Mouse (Mus musculus): Measurements from ENCODE around the gene Dusp22. TPM values are rescaled to one million over a fixed set of nuclear protein-coding genes. Genes with fewer than 3 reads are reported as not detected.

The Dusp22 gene
- polyA plus RNA-seq, 1 experiment from 2014 or later: 16.2 TPM

DNA sequence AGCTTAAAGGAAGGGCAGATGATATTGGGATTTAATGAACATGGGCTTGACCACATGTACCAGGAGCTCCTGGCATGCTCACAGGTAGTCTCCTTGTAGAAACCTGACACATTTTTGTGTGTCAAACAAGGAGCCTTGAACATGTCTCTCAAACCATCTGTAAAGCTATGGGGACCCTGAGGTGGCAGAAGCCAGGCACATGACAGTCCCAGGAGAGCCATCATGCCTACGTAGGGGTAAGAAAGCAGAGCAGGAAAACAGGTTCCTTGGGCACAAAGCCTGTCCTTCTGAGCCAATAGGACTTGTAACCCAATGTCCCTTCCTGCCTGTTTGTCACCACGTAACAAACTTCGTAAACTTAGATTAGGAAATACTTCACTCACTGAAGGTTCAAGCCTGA is 51.9 kb downstream of the Dusp22 start:
- WGBS: 88% methylated on average over 3 of the region's 3 CpGs
- Histone ChIP-seq H3K36me3 (no peaks in the 10 kb centered on the region), H3K4me3 (no peak overlapping the region), H3K27me3 (ENCODE audit: low read depth, poor library complexity, severe bottlenecking) (no peaks in the 10 kb centered on the region), H3K27ac (replicated peaks) (no peak overlapping the region), H3K9me3 (replicated peaks) (no peaks in the 10 kb centered on the region), H3K4me1 (no peaks in the 10 kb centered on the region)
- no peak for DNase-seq (ENCODE audit: low spot score)

DNA sequence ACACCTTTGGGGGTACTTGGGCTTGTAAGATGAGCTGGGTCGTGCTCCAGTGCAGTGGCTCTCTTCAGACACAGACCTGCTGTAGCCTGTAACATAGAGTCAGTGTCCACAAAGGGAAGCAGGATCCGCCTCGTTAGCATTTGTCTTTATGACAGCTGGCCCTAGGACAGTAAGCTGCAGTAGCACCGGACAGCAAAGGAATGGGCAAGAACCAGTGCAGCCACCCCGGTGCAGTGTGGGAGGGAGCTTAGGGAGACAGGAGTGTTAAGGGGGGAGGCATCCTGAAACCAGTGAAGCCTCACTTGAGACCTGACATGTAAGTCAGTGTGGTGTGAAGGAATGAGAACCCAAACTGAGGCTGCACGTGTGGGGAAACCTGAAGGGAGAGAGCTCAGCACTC is 52.5 kb downstream of the Dusp22 start:
- Histone ChIP-seq H3K36me3 (no peaks in the 10 kb centered on the region), H3K4me1 (no peaks in the 10 kb centered on the region), H3K27ac (replicated peaks) (no peak overlapping the region), H3K9me3 (replicated peaks) (no peaks in the 10 kb centered on the region), H3K27me3 (ENCODE audit: low read depth, poor library complexity, severe bottlenecking) (no peaks in the 10 kb centered on the region), H3K4me3 (no peak overlapping the region)
- 85% methylated on average over 6 of the region's 6 CpGs for WGBS
- DNase-seq (ENCODE audit: low spot score): no peak

DNA sequence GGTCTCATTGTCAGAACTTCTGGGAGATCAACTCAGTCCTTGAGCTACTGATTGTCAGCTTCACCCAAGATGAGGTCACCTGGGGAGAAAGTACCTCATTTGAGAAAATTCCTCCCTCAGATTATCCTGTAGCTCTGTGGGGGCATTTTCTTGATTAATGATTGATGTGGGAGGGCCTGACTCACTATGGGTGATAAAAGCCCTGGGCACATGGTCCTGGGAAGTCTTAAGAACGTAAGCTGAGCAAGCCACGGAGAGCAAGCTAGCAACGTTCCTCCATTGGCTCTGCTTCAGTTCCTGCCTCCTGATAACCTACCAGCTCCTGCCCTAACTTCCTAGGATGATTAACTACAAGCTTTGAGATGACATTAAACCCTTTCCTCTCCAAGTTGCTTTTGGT is 53.8 kb downstream of the Dusp22 start:
- no peak overlapping the region for H3K4me3 ChIP-seq
- no peak overlapping the region for H3K27ac ChIP-seq (replicated peaks)
- no peaks in the 10 kb centered on the region for H3K9me3 ChIP-seq (replicated peaks)
- H3K4me1 ChIP-seq: no peaks in the 10 kb centered on the region
- no peaks in the 10 kb centered on the region for H3K36me3 ChIP-seq
- DNase-seq (ENCODE audit: low spot score): no peak
- 90% methylated on average over 3 of the region's 3 CpGs for WGBS
- H3K27me3 ChIP-seq (ENCODE audit: low read depth, poor library complexity, severe bottlenecking): no peaks in the 10 kb centered on the region

DNA sequence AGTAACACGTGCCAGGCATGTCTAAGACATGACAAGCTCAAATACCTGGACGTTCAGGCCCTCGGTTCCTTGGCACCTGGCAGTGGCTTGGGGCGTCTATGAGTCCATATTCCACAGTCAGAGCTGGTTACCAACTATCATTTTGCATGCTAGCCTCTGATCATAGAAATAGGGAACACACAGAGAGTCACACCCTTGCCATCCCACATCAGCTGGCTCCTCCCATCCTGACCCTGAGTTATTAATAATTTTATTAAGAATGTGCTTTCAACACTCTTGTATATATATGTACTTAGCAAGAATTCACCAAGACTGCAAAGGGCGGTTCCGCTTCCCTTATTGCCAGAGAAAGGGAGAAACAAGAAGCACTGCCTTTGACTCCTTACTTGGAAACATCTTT is 54.8 kb downstream of the Dusp22 start:
- WGBS: 91% methylated on average over 6 of the region's 6 CpGs
- H3K4me3 ChIP-seq: no peak overlapping the region
- no peaks in the 10 kb centered on the region for H3K4me1 ChIP-seq
- no peaks in the 10 kb centered on the region for H3K36me3 ChIP-seq
- DNase-seq (ENCODE audit: low spot score): no peak
- no peaks in the 10 kb centered on the region for H3K9me3 ChIP-seq (replicated peaks)
- no peaks in the 10 kb centered on the region for H3K27me3 ChIP-seq (ENCODE audit: low read depth, poor library complexity, severe bottlenecking)
- H3K27ac ChIP-seq (replicated peaks): no peak overlapping the region

DNA sequence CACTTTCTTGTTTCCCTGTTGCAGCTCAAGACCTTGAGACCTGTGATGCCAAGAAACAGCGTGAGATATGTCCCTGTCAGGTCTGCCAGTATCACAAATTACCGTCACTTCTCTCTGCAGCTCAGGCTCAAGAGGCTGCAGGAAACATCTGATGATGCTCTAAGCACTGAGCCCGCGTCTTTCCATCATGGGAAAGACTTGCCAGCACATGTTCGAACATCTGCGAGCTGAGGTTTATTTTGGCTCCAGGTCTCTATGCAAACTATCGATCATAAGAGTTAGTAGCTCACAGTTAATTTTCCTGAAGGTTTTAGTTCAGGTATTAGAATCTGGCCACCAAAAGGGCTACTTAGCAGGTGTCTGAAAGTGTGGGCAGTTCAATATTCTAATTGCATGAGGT is 55.3 kb downstream of the Dusp22 start:
- 96% methylated on average over 7 of the region's 7 CpGs for WGBS
- no peak for DNase-seq (ENCODE audit: low spot score)
- H3K27ac ChIP-seq (replicated peaks): no peak overlapping the region
- no peak overlapping the region for H3K4me3 ChIP-seq
- H3K9me3 ChIP-seq (replicated peaks): no peaks in the 10 kb centered on the region
- no peaks in the 10 kb centered on the region for H3K27me3 ChIP-seq (ENCODE audit: low read depth, poor library complexity, severe bottlenecking)
- no peaks in the 10 kb centered on the region for H3K4me1 ChIP-seq
- no peaks in the 10 kb centered on the region for H3K36me3 ChIP-seq

DNA sequence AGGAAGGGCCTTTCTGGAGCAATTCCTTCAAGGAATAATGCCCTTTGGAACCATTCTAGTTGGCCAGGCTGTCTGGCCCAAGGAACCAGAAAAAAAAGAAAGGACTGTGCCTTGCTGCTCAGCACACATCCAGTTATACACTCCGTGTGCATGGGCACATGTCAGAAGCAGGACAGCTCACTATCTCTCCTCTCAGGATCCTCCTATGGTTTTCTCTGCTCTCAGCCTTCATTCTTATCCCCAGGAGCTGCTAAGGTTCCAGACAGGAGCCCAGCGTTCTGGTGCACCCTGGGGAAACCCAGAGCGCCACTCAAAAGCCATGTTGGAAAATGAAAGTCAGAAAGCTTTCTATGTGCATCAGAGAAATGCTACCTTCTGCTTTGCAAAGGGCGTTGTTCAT is 55.8 kb downstream of the Dusp22 start:
- H3K27ac ChIP-seq (replicated peaks): no peak overlapping the region
- no peaks in the 10 kb centered on the region for H3K36me3 ChIP-seq
- H3K9me3 ChIP-seq (replicated peaks): no peaks in the 10 kb centered on the region
- no peaks in the 10 kb centered on the region for H3K4me1 ChIP-seq
- H3K4me3 ChIP-seq: no peak overlapping the region
- no peaks in the 10 kb centered on the region for H3K27me3 ChIP-seq (ENCODE audit: low read depth, poor library complexity, severe bottlenecking)
- 86% methylated on average over 4 of the region's 4 CpGs for WGBS
- no peak for DNase-seq (ENCODE audit: low spot score)

DNA sequence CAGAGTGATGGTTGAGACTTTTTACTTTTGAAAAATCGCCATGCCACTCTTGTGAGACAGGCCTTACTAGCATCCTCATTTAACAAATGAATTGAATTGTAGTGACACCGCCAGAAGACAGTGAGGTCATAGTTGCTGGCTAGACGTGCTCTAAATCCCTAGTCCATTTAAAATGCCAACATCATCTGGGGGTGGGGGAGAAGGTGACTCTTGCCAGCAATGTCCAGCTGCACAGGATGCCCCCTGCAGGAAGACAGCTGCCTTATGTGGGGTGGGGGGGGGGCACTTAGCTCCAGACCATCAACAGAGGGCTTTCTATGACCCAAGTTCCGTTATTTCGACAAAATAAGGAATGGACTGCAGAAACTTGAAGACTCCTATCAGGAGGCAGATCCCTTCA is 56.8 kb downstream of the Dusp22 start:
- 77% methylated on average over 5 of the region's 5 CpGs for whole genome bisulfite sequencing
- Histone ChIP-seq H3K4me1 (peaks cover under 1% of the 10 kb centered on the region; the same call in 1 of the 2 replicates), H3K27me3 (ENCODE audit: low read depth, poor library complexity, severe bottlenecking) (no peaks in the 10 kb centered on the region)

DNA sequence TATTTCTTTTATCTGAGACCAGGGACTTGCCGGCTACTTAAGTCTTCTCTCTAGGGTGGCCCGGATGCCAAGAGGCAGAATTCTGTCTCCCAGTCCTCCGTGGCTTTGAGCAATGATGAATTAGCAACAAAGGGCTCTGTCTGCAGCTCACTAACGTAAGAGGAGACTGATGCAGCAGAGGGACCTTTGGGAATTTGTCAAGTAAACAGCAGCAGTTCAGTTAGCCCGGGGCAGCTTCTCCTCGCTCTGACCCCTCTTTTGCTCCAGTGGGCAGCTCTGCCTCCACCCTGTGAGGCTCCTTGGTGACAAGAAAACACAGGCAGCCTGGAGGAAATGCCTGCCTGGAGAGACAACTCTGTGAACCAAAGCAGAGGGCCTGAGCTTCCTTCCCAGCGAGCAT is 62.8 kb downstream of the Dusp22 start:
- H3K36me3 ChIP-seq: no peaks in the 10 kb centered on the region
- no peak overlapping the region; the same call in 1 of the 2 replicates for H3K4me3 ChIP-seq
- H3K27ac ChIP-seq (replicated peaks): peak overlapping the region; percentile 55
- WGBS: 11% methylated on average over 7 of the region's 7 CpGs
- DNase-seq (ENCODE audit: low spot score): peak; percentile 39
- no peaks in the 10 kb centered on the region for H3K9me3 ChIP-seq (replicated peaks)
- H3K27me3 ChIP-seq (ENCODE audit: low read depth, poor library complexity, severe bottlenecking): no peaks in the 10 kb centered on the region
- peaks cover 33% of the 10 kb centered on the region for H3K4me1 ChIP-seq

More for the DNA sequence above, 56.8 kb downstream of the Dusp22 start:
- Histone ChIP-seq H3K36me3 (no peaks in the 10 kb centered on the region), H3K4me3 (no peak overlapping the region), H3K9me3 (replicated peaks) (no peaks in the 10 kb centered on the region), H3K27ac (replicated peaks) (no peak overlapping the region)
- DNase-seq (ENCODE audit: low spot score): no peak

DNA sequence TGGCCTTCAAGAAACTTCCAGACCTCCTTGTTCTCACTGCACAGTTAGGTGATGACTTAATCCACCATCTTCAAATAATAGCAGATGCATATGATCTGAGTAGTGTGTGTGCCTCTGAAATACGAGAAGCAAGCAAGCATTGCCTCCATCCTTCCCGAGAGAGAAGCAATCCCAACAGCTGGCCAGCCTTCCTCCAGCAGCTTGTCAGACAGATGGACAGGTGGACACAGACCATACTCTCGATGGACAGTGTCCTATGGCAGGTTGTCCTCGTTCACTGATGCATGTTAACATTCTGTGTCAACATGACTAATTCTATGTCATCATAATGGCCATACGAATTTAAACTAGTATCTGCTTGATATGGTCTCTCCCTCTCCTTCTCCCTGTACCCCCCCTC is 63.5 kb downstream of the Dusp22 start:
- 68% methylated on average over 5 of the region's 5 CpGs for WGBS
- H3K27me3 ChIP-seq (ENCODE audit: low read depth, poor library complexity, severe bottlenecking): no peaks in the 10 kb centered on the region
- H3K27ac ChIP-seq (replicated peaks): no peak overlapping the region
- no peaks in the 10 kb centered on the region for H3K9me3 ChIP-seq (replicated peaks)
- H3K4me3 ChIP-seq: no peak overlapping the region
- no peaks in the 10 kb centered on the region for H3K36me3 ChIP-seq
- peaks cover 33% of the 10 kb centered on the region for H3K4me1 ChIP-seq
- DNase-seq (ENCODE audit: low spot score): no peak

DNA sequence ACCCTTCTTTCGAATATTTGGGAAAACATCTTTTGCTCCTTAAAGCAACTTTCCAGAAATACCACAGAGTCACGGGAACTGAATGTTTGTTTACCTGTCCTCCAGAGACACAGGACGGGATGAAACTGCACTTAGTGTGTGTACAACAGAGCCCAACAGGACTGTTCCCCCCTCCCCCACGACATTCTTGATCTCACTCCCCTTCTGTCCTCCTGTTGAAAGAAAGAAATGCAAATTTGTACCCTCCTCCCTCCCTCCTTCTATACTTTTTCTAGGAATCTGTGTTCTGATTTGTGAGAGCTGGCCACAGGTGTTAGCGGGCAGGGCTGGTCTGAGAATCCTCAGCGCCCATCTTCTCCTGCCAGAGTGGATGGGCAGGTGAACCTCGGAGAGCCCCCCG is 64.1 kb downstream of the Dusp22 start:
- H3K27me3 ChIP-seq (ENCODE audit: low read depth, poor library complexity, severe bottlenecking): no peaks in the 10 kb centered on the region
- peaks cover 33% of the 10 kb centered on the region for H3K4me1 ChIP-seq
- no peak overlapping the region for H3K4me3 ChIP-seq
- no peaks in the 10 kb centered on the region for H3K9me3 ChIP-seq (replicated peaks)
- no peaks in the 10 kb centered on the region for H3K36me3 ChIP-seq
- 55% methylated on average over 8 of the region's 8 CpGs for WGBS
- H3K27ac ChIP-seq (replicated peaks): no peak overlapping the region
- no peak for DNase-seq (ENCODE audit: low spot score)

DNA sequence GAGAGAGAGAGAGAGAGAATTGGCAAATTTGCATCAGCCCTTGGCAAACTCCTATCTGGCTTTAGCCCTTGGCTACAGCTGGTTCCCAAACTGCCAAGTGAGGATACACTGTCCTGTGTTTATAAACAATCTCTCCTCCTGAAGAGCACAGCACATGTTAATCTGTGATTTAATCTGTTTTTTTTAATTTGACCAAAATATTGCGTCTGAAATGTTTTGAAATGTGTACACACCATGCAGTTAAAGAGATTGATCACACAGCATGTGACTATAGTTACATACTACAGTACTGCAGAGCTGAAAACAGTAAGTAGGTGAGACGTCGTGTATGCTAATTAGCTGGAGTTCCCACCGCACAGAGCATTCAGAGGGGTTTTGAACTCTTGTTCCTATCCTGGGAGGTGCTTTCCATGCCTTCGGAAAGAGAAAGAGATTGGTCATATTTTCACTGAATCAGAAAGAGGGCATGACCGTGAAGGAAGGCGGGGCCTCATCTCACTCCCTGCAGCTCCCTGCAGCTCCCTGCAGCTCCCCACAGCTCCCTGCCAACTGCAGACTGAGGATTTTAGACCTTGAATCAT is 65.0 kb downstream of the Dusp22 start:
- DNase-seq (ENCODE audit: low spot score): no peak

DNA sequence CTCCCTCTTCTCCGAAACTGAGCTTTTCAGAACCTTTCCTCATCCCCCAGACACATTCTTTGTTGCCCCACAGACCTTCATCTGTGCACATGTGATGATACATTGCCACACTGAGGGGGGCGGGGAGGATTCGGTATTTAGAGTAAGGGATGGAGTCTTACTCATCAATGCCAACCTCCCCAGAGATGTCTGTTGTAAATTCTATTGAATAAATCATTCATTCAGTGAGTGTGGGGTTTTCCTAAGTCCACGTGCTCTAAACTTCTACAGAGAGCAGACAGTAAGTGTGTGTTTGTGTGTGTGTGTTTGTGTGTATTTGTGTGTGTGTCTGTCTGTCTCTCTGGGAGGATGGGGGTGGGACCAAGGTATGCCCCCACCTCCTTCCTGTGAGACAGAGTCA is 67.1 kb downstream of the Dusp22 start:
- Histone ChIP-seq H3K4me3 (no peak overlapping the region), H3K27ac (replicated peaks) (no peak overlapping the region), H3K9me3 (replicated peaks) (no peaks in the 10 kb centered on the region), H3K4me1 (peaks cover 30% of the 10 kb centered on the region), H3K27me3 (ENCODE audit: low read depth, poor library complexity, severe bottlenecking) (no peaks in the 10 kb centered on the region), H3K36me3 (no peaks in the 10 kb centered on the region)
- 91% methylated on average over 4 of the region's 4 CpGs for WGBS
- DNase-seq (ENCODE audit: low spot score): no peak

More for the DNA sequence above, 65.0 kb downstream of the Dusp22 start:
- WGBS: 36% methylated on average over 7 of the region's 7 CpGs
- Histone ChIP-seq H3K27me3 (ENCODE audit: low read depth, poor library complexity, severe bottlenecking) (no peaks in the 10 kb centered on the region), H3K9me3 (replicated peaks) (no peaks in the 10 kb centered on the region), H3K27ac (replicated peaks) (no peak overlapping the region), H3K4me1 (peaks cover 33% of the 10 kb centered on the region), H3K36me3 (no peaks in the 10 kb centered on the region), H3K4me3 (no peak overlapping the region)

DNA sequence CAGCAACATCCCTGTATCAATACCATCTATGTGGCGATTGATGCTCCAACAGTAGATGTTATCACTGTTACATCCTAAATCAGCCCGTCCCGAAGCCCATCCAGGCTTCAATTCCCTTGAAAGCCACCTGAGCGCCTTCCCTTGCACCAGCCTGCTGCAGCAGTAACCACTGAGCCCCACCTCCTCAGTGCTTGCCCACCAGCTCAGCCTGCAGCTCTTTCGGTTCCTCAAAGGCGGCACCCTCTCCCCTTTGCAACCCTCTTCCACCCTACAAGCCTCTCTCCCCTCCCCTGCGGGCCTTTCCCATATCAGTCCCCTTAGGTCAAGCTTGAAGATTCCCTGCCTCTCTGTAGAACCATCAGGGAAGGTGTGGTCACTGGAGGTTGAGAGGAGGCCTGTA is 68.4 kb downstream of the Dusp22 start:
- H3K27ac ChIP-seq (replicated peaks): no peak overlapping the region
- H3K36me3 ChIP-seq: no peaks in the 10 kb centered on the region
- no peaks in the 10 kb centered on the region for H3K9me3 ChIP-seq (replicated peaks)
- peaks cover 20% of the 10 kb centered on the region for H3K4me1 ChIP-seq
- DNase-seq (ENCODE audit: low spot score): no peak
- no peaks in the 10 kb centered on the region for H3K27me3 ChIP-seq (ENCODE audit: low read depth, poor library complexity, severe bottlenecking)
- WGBS: 87% methylated on average over 7 of the region's 7 CpGs
- H3K4me3 ChIP-seq: no peak overlapping the region

DNA sequence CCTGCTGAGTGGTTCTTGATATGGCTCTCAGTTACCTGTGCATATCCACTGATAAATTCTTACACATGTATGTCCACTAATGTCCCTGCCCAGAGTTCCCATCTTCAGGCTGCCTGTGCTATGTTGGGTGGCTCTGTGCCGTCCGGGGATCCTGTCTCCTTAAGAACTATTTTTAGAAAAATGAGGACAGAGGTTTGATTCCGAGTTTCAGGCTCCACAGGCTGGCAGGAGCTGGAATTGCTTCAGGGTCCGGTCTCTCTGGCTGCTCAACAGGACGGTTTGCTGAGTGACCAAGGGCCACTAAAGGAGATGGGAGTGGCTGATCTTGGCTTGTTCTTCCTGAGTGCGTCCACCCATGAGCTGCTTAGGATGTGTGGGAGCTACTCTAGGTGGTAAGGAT is 69.4 kb downstream of the Dusp22 start:
- no peak for DNase-seq (ENCODE audit: low spot score)
- no peak overlapping the region for H3K27ac ChIP-seq (replicated peaks)
- no peak overlapping the region for H3K4me3 ChIP-seq
- WGBS: 65% methylated on average over 6 of the region's 6 CpGs
- no peaks in the 10 kb centered on the region for H3K9me3 ChIP-seq (replicated peaks)
- H3K36me3 ChIP-seq: no peaks in the 10 kb centered on the region
- H3K4me1 ChIP-seq: peaks cover 10% of the 10 kb centered on the region
- no peaks in the 10 kb centered on the region for H3K27me3 ChIP-seq (ENCODE audit: low read depth, poor library complexity, severe bottlenecking)

All from midbrain, embryonic 10.5 days (tissue).